Mouse (Mus musculus): Measurements from ENCODE around the gene Ly6g6e.

GRCm38 (mm10) chr17:35126206-35126611 lies 49.5 kb downstream of the Ly6g6e start, which contains the start of gene D17H6S53E:
- TF ChIP-seq TAL1 (IDR thresholded peaks at IDR 0.05; ENCODE audit: low read length) = no peak
- no peak for TF ChIP-seq GATA1 (IDR thresholded peaks at IDR 0.05; ENCODE audit: low read length)
